Mouse (Mus musculus) intestine, embryonic 16.5 days (tissue): ENCODE measurements at regions not wholly inside any gene's neighbourhood (a gene's known extent, or its start where the extent isn't known, plus 50 kb on each side); places are given as distances from the start of the nearest gene placed in this dataset.

Source experiments
- ATAC-seq: fragments of 200-750 bp; cut with Nextera tagmentation; 2 replicates; pipeline ENCODE4 v1.8.0; 2017; ENCODE audit warnings: moderate TSS enrichment, moderate library complexity
- H3K27ac ChIP-seq: fragments of 300-500 bp; sonication (generic); 2 replicates; pipeline ENCODE4 v1.5.1; 2014; ENCODE audit warnings: mild to moderate bottlenecking, low read length
- H3K27me3 ChIP-seq: fragments of 300-500 bp; sonication (generic); replicated peaks from 2 replicates; pipeline ENCODE4 v1.6.1; 2014; ENCODE audit warnings: low read length, control low read depth, mixed read lengths; ENCODE audit not compliant: control insufficient read depth, insufficient read depth
- H3K36me3 ChIP-seq: fragments of 300-500 bp; sonication (generic); 2 replicates; pipeline ENCODE4 v1.6.1; 2014; ENCODE audit warnings: low read length, control low read depth; ENCODE audit not compliant: control insufficient read depth, insufficient read depth
- H3K4me1 ChIP-seq: fragments of 300-500 bp; sonication (generic); 2 replicates; pipeline ENCODE4 v1.6.1; 2014; ENCODE audit warnings: low read length, control low read depth, mixed read lengths; ENCODE audit not compliant: control insufficient read depth, insufficient read depth
- H3K4me2 ChIP-seq: fragments of 300-500 bp; sonication (generic); 2 replicates; pipeline ENCODE4 v1.6.1; 2014; ENCODE audit warnings: low read depth, low read length, control low read depth
- H3K4me3 ChIP-seq: fragments of 300-500 bp; sonication (generic); 2 replicates; pipeline ENCODE4 v1.5.1; 2014; ENCODE audit warnings: mild to moderate bottlenecking, low read length
- H3K9ac ChIP-seq: fragments of 300-500 bp; sonication (generic); 2 replicates; pipeline ENCODE4 v1.6.1; 2014; ENCODE audit warnings: low read depth, low read length
- H3K9me3 ChIP-seq: fragments of 300-500 bp; sonication (generic); 2 replicates; pipeline ENCODE4 v1.6.1; 2016; ENCODE audit warnings: low read length, control low read depth; ENCODE audit not compliant: control insufficient read depth
- WGBS: fragments of 180-500 bp; shearing (Covaris S2); extraction: QIAGEN DNeasy Blood & Tissue Kit; methylation state at CpG from one replicate; pipeline ENCODE4 v1.1.7; 2014; 5-methylcytosine and 5-hydroxymethylcytosine counted together

GRCm38 (mm10) chr8:125330638-125331037, 239.0 kb downstream of the Sipa1l2 start:
- no peaks in the 10 kb centered on the region for H3K27me3 ChIP-seq
- no peak overlapping the region for H3K4me3 ChIP-seq
- no peak overlapping the region for H3K4me2 ChIP-seq
- no peak for ATAC-seq
- WGBS = 69% methylated on average over 6 of the region's 6 CpGs
- H3K4me1 ChIP-seq = 0 out of 2 replicates have a peak, but pooled peaks cover 3% of the 10 kb centered on the region
- no peak overlapping the region for H3K9ac ChIP-seq
- H3K27ac ChIP-seq = no peak overlapping the region
- H3K9me3 ChIP-seq = no peaks in the 10 kb centered on the region
- H3K36me3 ChIP-seq = no peaks in the 10 kb centered on the region

- no peak for ATAC-seq
- H3K4me2 ChIP-seq = no peak overlapping the region
- 0 out of 2 replicates have a peak, but pooled peaks cover 3% of the 10 kb centered on the region for H3K4me1 ChIP-seq
- no peak overlapping the region for H3K9ac ChIP-seq
- 87% methylated on average over 4 of the region's 4 CpGs for WGBS
- no peak overlapping the region for H3K4me3 ChIP-seq
- H3K9me3 ChIP-seq = no peaks in the 10 kb centered on the region
- no peaks in the 10 kb centered on the region for H3K27me3 ChIP-seq
- H3K36me3 ChIP-seq = no peaks in the 10 kb centered on the region
- H3K27ac ChIP-seq = no peak overlapping the region
These were observed 241.0 kb downstream of the Sipa1l2 start for GRCm38 (mm10) chr8:125328650-125329049.

- Histone ChIP-seq H3K9me3 (no peaks in the 10 kb centered on the region), H3K9ac (no peak overlapping the region), H3K27me3 (no peaks in the 10 kb centered on the region), H3K36me3 (no peaks in the 10 kb centered on the region), H3K4me2 (no peak overlapping the region), H3K4me1 (0 out of 2 replicates have a peak, but pooled peaks cover 3% of the 10 kb centered on the region), H3K27ac (no peak overlapping the region), H3K4me3 (no peak overlapping the region)
- WGBS = 61% methylated on average over 13 of the region's 13 CpGs
- no peak for ATAC-seq
These were observed 241.9 kb downstream of the Sipa1l2 start for GRCm38 (mm10) chr8:125327551-125328262.

- no peak overlapping the region for H3K27ac ChIP-seq
- H3K36me3 ChIP-seq = no peaks in the 10 kb centered on the region
- no peak overlapping the region for H3K9ac ChIP-seq
- ATAC-seq = no peak
- no peak overlapping the region for H3K4me3 ChIP-seq
- no peaks in the 10 kb centered on the region for H3K27me3 ChIP-seq
- no peaks in the 10 kb centered on the region for H3K9me3 ChIP-seq
- 78% methylated on average over 6 of the region's 6 CpGs for WGBS
- H3K4me2 ChIP-seq = no peak overlapping the region
- H3K4me1 ChIP-seq = 0 out of 2 replicates have a peak, but pooled peaks cover 3% of the 10 kb centered on the region
These were observed 242.6 kb downstream of the Sipa1l2 start for GRCm38 (mm10) chr8:125327006-125327405.

GRCm38 (mm10) chr8:125325736-125326135, 243.9 kb downstream of the Sipa1l2 start:
- Histone ChIP-seq H3K4me3 (no peak overlapping the region), H3K9me3 (no peaks in the 10 kb centered on the region), H3K27me3 (no peaks in the 10 kb centered on the region), H3K4me1 (0 out of 2 replicates have a peak, but pooled peaks cover 3% of the 10 kb centered on the region), H3K27ac (no peak overlapping the region), H3K9ac (no peak overlapping the region), H3K36me3 (no peaks in the 10 kb centered on the region), H3K4me2 (no peak overlapping the region)
- WGBS = 88% methylated on average over 6 of the region's 6 CpGs
- ATAC-seq = no peak

GRCm38 (mm10) chr8:125322561-125322960, 247.0 kb downstream of the Sipa1l2 start:
- Histone ChIP-seq H3K27me3 (no peaks in the 10 kb centered on the region), H3K4me1 (0 out of 2 replicates have a peak, but pooled peaks cover 1% of the 10 kb centered on the region), H3K36me3 (no peaks in the 10 kb centered on the region), H3K4me2 (no peak overlapping the region), H3K9me3 (no peaks in the 10 kb centered on the region), H3K27ac (no peak overlapping the region), H3K4me3 (no peak overlapping the region), H3K9ac (no peak overlapping the region)
- ATAC-seq = no peak
- 62% methylated on average over 3 of the region's 3 CpGs for whole genome bisulfite sequencing

- Histone ChIP-seq H3K4me2 (no peak overlapping the region), H3K4me1 (no peaks in the 10 kb centered on the region), H3K4me3 (no peak overlapping the region), H3K27ac (no peak overlapping the region), H3K27me3 (no peaks in the 10 kb centered on the region), H3K36me3 (no peaks in the 10 kb centered on the region), H3K9me3 (no peaks in the 10 kb centered on the region), H3K9ac (no peak overlapping the region)
- no peak for ATAC-seq
- 90% methylated on average over 6 of the region's 6 CpGs for WGBS
These were observed 252.0 kb downstream of the Sipa1l2 start for GRCm38 (mm10) chr8:125317584-125317991.

GRCm38 (mm10) chr8:125315736-125316135, 253.9 kb downstream of the Sipa1l2 start:
- Histone ChIP-seq H3K27me3 (no peaks in the 10 kb centered on the region), H3K9me3 (no peaks in the 10 kb centered on the region), H3K4me3 (no peak overlapping the region), H3K27ac (no peak overlapping the region), H3K4me1 (peaks cover 8% of the 10 kb centered on the region), H3K9ac (no peak overlapping the region), H3K36me3 (no peaks in the 10 kb centered on the region), H3K4me2 (no peak overlapping the region)
- no peak for ATAC-seq
- 69% methylated on average over 4 of the region's 4 CpGs for WGBS

GRCm38 (mm10) chr8:125314996-125315395, 254.6 kb downstream of the Sipa1l2 start:
- no peak overlapping the region for H3K9ac ChIP-seq
- WGBS = 83% methylated on average over 6 of the region's 6 CpGs
- H3K9me3 ChIP-seq = no peaks in the 10 kb centered on the region
- H3K36me3 ChIP-seq = no peaks in the 10 kb centered on the region
- no peak for ATAC-seq
- no peak overlapping the region for H3K4me3 ChIP-seq
- H3K27me3 ChIP-seq = no peaks in the 10 kb centered on the region
- no peak overlapping the region for H3K27ac ChIP-seq
- H3K4me1 ChIP-seq = peaks cover 10% of the 10 kb centered on the region
- H3K4me2 ChIP-seq = no peak overlapping the region
